Mouse (Mus musculus): ENCODE measurements around the gene Cacnb1. TPM values are rescaled to one million over a fixed set of nuclear protein-coding genes. Genes with fewer than 3 reads are reported as not detected.

Cacnb1 gene
- polyA plus RNA-seq, 1 experiment = 163 TPM

- Histone ChIP-seq H3K79me2 (ENCODE audit: control insufficient read depth, insufficient read depth) (no peaks in the 10 kb centered on the region), H3K27me3 (ENCODE audit: control insufficient read depth, insufficient read depth, insufficient read length) (no peaks in the 10 kb centered on the region), H3K4me2 (ENCODE audit: low read depth) (no peak overlapping the region), H3ac (ENCODE audit: control insufficient read depth, insufficient read length) (no peak overlapping the region), H3K4me3 (no peak overlapping the region), H3K36me3 (ENCODE audit: control insufficient read depth, insufficient read depth) (no peaks in the 10 kb centered on the region)
- TF ChIP-seq SRF (IDR thresholded peaks at IDR 0.05; ENCODE audit: control insufficient read depth, insufficient read length, low read depth) (no peak), MYOG (IDR thresholded peaks at IDR 0.05; ENCODE audit: control insufficient read depth in 1 of 3, insufficient read depth in 1 of 3, insufficient read length in 2 of 3, low read depth in 2 of 3) (no peak), REST (IDR thresholded peaks at IDR 0.05; ENCODE audit: insufficient read depth, insufficient read length) (no peak)
Observed at GRCm38 (mm10) chr11:97967114-97967513, 55.7 kb downstream of the Cacnb1 start.

DNA sequence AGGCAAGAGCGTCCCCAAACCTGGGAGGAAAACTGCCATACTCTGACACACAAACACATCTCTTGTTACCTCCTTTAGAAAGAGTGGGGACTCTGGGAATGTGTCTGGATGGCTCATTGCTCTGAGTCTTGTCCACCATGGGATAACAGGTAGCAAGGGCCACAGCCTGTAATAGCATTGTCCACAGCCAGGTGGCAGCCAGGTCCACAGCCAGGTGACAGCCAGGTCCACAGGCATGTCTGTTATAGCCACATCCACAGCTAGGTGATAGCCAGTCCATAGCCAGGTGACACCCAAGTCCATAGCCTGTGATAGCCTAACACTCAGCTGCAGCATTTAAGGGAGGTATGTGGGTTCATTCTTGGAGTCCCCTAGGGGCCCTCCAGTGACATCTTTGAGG, 61.9 kb downstream of the Cacnb1 start:
- no peaks in the 10 kb centered on the region for H3K36me3 ChIP-seq (ENCODE audit: control insufficient read depth, insufficient read depth)
- no peak overlapping the region for H3K4me2 ChIP-seq (ENCODE audit: low read depth)
- no peaks in the 10 kb centered on the region for H3K79me2 ChIP-seq (ENCODE audit: control insufficient read depth, insufficient read depth)
- TF ChIP-seq MYOD1 (IDR thresholded peaks at IDR 0.05; ENCODE audit: control insufficient read depth in 1 of 3, insufficient read length in 2 of 3, low read depth in 2 of 3) (peak in 1 of 3 experiments; percentile 7), CEBPB (IDR thresholded peaks at IDR 0.05; ENCODE audit: insufficient read depth, poor library complexity, severe bottlenecking) (no peak)
- H3ac ChIP-seq (ENCODE audit: control insufficient read depth, insufficient read length) = no peak overlapping the region
- no peaks in the 10 kb centered on the region for H3K27me3 ChIP-seq (ENCODE audit: control insufficient read depth, insufficient read depth, insufficient read length)
- H3K4me3 ChIP-seq = no peak overlapping the region

DNA sequence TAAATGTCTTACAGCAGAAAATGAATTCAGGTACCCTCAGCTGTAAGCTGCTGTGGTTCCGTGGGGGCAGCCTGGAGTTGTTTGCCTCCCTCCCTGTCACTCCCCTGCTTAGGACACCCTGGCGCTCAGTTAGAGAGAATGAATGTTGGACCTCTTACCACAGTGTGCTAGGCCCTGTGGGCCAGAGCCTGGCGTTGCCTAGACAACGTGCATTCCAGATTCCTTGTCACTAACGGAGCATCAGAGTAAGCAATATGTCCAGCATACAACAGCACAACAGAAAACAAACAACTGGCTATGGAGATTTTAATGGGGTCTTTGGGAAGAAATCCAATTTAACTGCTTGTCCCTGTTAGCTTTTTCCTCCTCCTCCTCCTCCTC, 63.5 kb downstream of the Cacnb1 start:
- no peaks in the 10 kb centered on the region for H3K27me3 ChIP-seq (ENCODE audit: control insufficient read depth, insufficient read depth, insufficient read length)
- H3K4me3 ChIP-seq = no peak overlapping the region
- TF ChIP-seq MAX (IDR thresholded peaks at IDR 0.05; ENCODE audit: low read depth) = no peak
- no peak for TF ChIP-seq E2F4 (IDR thresholded peaks at IDR 0.05; ENCODE audit: insufficient read depth)
- no peak for TF ChIP-seq POLR2A (IDR thresholded peaks at IDR 0.05; ENCODE audit: insufficient read length, low read depth)
- TF ChIP-seq MYOG (IDR thresholded peaks at IDR 0.05; ENCODE audit: control insufficient read depth in 1 of 3, insufficient read depth in 1 of 3, insufficient read length in 2 of 3, low read depth in 2 of 3) = no peak
- no peak for TF ChIP-seq USF1 (IDR thresholded peaks at IDR 0.05; ENCODE audit: low read depth)
- TF ChIP-seq REST (IDR thresholded peaks at IDR 0.05; ENCODE audit: insufficient read depth, insufficient read length) = no peak
- no peak for TF ChIP-seq TCF12 (IDR thresholded peaks at IDR 0.05; ENCODE audit: insufficient read depth, poor library complexity, severe bottlenecking)
- no peak for TF ChIP-seq SRF (IDR thresholded peaks at IDR 0.05; ENCODE audit: control insufficient read depth, insufficient read length, low read depth)
- TF ChIP-seq TCF3 (IDR thresholded peaks at IDR 0.05; ENCODE audit: insufficient read length, low read depth) = no peak
- no peak for TF ChIP-seq CEBPB (IDR thresholded peaks at IDR 0.05; ENCODE audit: insufficient read depth, poor library complexity, severe bottlenecking)
- no peak for TF ChIP-seq MYOD1 (IDR thresholded peaks at IDR 0.05; ENCODE audit: control insufficient read depth in 1 of 3, insufficient read length in 2 of 3, low read depth in 2 of 3)
- no peak for TF ChIP-seq POLR2AphosphoS2 (IDR thresholded peaks at IDR 0.05; ENCODE audit: insufficient read length, low read depth)
- no peak overlapping the region for H3K4me2 ChIP-seq (ENCODE audit: low read depth)
- H3K36me3 ChIP-seq (ENCODE audit: control insufficient read depth, insufficient read depth) = no peaks in the 10 kb centered on the region
- H3ac ChIP-seq (ENCODE audit: control insufficient read depth, insufficient read length) = no peak overlapping the region
- no peaks in the 10 kb centered on the region for H3K79me2 ChIP-seq (ENCODE audit: control insufficient read depth, insufficient read depth)

DNA sequence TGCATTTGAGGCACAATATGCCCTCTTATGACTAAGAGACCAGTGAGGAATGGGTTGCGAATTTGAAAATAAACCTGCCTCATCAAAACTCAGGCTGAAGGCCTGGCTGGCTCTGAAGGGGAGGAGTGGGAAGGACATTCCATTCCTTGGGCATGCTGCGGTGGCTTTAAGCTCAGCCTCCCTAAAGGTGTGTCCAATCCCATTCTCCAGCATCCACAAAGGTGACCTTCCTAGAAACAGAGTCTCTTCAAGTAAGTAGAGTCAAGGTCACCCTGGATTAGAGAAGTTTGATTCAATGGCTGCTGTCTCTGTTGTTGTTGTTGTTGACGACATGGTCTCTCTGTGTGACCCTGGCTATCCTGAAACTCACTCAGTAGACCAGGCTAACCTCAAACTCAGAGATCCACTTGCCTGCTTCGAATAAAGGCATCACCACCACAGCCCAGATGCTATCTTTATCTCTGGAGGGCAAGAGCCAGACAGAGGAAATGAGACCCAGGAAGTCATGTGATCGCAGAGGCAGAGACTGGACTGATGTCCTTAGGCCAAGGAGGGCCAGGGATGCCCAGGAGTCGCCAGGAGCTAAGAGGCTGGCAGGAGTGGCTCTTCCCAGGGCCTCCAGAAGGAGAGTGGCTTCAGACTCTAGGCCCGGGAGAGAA, 64.1 kb downstream of the Cacnb1 start:
- TF ChIP-seq CEBPB (IDR thresholded peaks at IDR 0.05; ENCODE audit: insufficient read depth, poor library complexity, severe bottlenecking) = no peak
- peak; percentile 40 for TF ChIP-seq USF1 (IDR thresholded peaks at IDR 0.05; ENCODE audit: low read depth)
- TF ChIP-seq POLR2AphosphoS2 (IDR thresholded peaks at IDR 0.05; ENCODE audit: insufficient read length, low read depth) = no peak
- Histone ChIP-seq H3K4me3 (no peak overlapping the region), H3K4me2 (ENCODE audit: low read depth) (no peak overlapping the region), H3K79me2 (ENCODE audit: control insufficient read depth, insufficient read depth) (no peaks in the 10 kb centered on the region), H3K27me3 (ENCODE audit: control insufficient read depth, insufficient read depth, insufficient read length) (no peaks in the 10 kb centered on the region), H3ac (ENCODE audit: control insufficient read depth, insufficient read length) (no peak overlapping the region), H3K36me3 (ENCODE audit: control insufficient read depth, insufficient read depth) (no peaks in the 10 kb centered on the region)

GRCm38 (mm10) chr11:97956905-97957560, 65.8 kb downstream of the Cacnb1 start:
- TF ChIP-seq TCF3 (IDR thresholded peaks at IDR 0.05; ENCODE audit: insufficient read length, low read depth) (no peak), USF1 (IDR thresholded peaks at IDR 0.05; ENCODE audit: low read depth) (no peak), E2F4 (IDR thresholded peaks at IDR 0.05; ENCODE audit: insufficient read depth) (no peak), POLR2AphosphoS2 (IDR thresholded peaks at IDR 0.05; ENCODE audit: insufficient read length, low read depth) (no peak), SRF (IDR thresholded peaks at IDR 0.05; ENCODE audit: control insufficient read depth, insufficient read length, low read depth) (no peak), CEBPB (IDR thresholded peaks at IDR 0.05; ENCODE audit: insufficient read depth, poor library complexity, severe bottlenecking) (no peak), POLR2A (IDR thresholded peaks at IDR 0.05; ENCODE audit: insufficient read length, low read depth) (no peak)
- Histone ChIP-seq H3K27me3 (ENCODE audit: control insufficient read depth, insufficient read depth, insufficient read length) (no peaks in the 10 kb centered on the region), H3ac (ENCODE audit: control insufficient read depth, insufficient read length) (no peak overlapping the region), H3K4me2 (ENCODE audit: low read depth) (no peak overlapping the region), H3K79me2 (ENCODE audit: control insufficient read depth, insufficient read depth) (no peaks in the 10 kb centered on the region), H3K4me3 (no peak overlapping the region), H3K36me3 (ENCODE audit: control insufficient read depth, insufficient read depth) (no peaks in the 10 kb centered on the region)
